Mouse (Mus musculus) c-Kit-positive CD71-positive TER-119-negative erythroid progenitor cells, embryonic 14.5 days (primary cell): ENCODE data around the gene Lekr1.
"Not testable (repeated sequence)": the region's sequence is repeated elsewhere in the genome, so short reads cannot be mapped to it uniquely, and the experiment has no call there.

Source experiments
- DNase-seq: peaks from one replicate; pipeline ENCODE4 v3.0.0-alpha.2; 2013; ENCODE audit warnings: low read depth

Gene Lekr1

GRCm38 (mm10) chr3:65769666-65770065 lies 103.6 kb downstream of the Lekr1 start:
- not testable (repeated sequence) for DNase-seq

DNA sequence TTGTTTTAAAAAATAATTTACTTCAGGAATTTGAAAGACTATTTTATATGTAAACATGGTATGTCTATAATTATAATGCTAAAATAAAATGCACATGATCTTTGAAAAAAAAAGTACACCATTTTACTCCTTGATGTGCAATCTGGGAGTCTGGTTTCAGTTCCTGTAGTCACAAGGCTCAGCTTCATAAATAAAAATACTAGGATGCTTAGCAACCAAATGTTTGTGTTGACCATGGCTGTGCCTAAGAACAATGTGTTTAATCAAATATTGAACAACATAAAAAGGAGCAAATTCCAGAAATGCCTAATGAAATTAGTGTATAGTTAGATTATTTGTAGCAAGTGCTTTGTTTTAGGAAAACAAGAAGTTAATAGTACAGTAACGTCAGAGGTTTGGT lies 107.9 kb downstream of the Lekr1 start:
- no peak for DNase-seq

- DNase-seq, result no peak
These were observed 109.1 kb downstream of the Lekr1 start for GRCm38 (mm10) chr3:65775096-65775495.

GRCm38 (mm10) chr3:65782246-65782645 lies 116.2 kb downstream of the Lekr1 start:
- DNase-seq, result no peak

GRCm38 (mm10) chr3:65790076-65790685 lies 124.2 kb downstream of the Lekr1 start:
- DNase-seq, result no peak

- DNase-seq, result no peak
These were observed 127.5 kb downstream of the Lekr1 start for GRCm38 (mm10) chr3:65793561-65793960.

DNA sequence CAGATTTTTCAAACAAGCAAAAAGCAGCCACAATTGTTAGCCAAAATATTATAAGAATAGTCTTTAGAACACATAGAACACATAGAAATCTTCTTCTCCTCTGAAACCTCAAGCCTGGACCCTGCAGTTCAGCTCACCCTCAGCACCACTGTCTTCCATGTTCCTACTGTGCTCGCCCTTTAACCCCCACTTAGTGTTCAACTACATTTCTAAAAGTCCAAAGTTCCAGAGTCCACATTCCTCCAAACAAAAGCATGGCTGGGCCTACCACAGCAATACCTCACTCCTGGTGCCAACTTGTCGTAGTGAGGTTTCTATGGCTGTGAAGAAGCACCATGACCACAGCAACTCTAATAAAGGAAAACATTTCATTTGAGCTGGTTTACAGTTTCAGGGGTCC lies 128.7 kb downstream of the Lekr1 start:
- no peak for DNase-seq

DNA sequence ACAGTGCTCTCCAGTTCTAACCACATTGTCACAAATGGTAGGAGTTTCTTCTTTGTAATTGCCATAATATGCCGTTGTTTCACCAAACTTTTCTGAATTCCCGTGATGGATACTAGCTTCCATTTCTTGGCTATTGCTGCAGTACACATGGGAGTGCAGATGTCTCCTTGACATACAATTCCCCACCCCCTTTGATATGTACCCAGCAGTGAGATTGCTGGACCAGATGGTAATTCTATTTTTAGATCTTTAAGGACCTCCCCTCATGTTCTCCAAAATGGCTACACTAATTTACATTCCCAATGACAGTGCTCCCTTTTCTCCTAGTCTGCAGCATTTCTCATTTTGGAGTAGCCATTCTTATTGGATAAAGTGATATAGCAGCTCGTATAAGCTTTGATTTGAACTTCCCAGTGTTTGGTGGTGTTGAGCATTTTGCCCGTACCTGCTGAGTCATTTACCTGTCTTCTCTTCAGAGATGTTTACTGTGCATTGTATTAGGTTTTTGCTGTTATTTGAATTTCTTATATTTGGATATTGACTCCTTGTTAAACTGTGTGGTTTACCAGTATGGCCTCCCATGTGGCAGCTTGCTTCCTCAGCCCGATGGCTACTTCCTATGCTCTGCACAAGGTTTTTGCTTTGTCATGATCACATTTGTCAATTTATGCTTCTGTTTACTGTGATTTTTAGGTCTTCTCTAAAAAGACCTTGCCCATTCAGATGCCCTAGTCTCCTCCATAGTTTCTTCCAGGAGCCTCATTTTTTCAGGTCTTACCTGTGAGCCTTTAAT lies 131.5 kb downstream of the Lekr1 start:
- DNase-seq, result no peak

DNA sequence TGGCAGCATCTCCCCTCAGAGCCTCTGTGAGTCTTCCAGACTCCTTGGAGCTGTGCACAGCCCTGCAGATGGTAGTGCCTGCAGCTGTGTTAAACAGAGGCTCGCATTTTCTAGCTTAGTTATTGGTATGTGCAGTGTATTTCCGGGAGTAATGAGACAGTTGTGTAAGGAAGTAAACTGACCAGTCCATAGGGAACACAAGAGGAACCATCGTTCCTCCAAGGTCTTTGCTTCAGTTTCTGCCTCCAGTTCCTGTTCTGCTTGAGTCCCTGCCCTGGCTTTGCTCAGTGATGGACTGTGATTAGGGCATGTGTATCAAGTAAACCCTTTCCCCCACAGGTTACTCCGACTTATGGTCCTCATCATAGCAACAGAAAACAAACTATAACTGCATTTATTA lies 134.9 kb downstream of the Lekr1 start:
- DNase-seq, result no peak

- no peak for DNase-seq
These were observed 136.2 kb downstream of the Lekr1 start for GRCm38 (mm10) chr3:65802185-65802584.

GRCm38 (mm10) chr3:65802868-65803267 lies 136.8 kb downstream of the Lekr1 start:
- no peak for DNase-seq

DNA sequence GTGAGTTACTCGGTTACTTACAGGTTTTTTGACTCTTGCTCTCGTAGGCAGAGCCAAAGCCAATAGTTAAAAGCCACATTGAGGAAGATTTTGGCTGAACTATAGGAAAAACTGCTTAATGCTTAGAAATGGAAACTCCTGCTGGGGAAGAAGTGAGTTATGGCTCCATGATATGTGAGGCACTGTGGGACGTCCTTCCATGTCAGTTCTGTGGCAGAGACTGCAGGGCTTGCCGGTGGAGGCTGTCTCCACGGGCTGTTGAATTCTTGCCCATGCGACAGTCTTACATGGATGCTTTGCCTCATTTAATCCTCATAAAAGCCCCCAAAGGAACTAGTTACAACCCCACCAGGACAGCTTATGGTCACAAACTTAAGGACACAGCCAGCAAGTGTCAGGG lies 148.9 kb downstream of the Lekr1 start:
- DNase-seq, result no peak

DNA sequence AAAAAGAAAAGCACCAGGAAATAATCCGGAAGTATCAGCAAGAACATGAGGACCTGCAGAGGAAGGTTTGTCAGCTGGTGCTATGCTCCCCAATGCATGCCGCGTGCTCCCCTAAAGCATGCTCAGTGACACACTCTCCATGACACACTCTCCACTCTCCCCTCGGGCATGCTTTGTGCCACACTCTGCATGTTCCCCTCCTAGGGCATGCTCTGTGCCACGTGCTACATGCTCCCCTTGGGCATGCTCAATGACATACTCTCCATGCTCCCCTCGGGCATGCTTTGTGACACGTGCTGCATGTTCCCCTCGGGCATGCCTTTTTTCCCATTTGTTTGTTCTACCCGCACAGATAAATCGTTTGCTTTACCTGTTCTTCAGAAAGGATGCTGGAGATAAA lies 150.0 kb downstream of the Lekr1 start:
- DNase-seq, result no peak

DNA sequence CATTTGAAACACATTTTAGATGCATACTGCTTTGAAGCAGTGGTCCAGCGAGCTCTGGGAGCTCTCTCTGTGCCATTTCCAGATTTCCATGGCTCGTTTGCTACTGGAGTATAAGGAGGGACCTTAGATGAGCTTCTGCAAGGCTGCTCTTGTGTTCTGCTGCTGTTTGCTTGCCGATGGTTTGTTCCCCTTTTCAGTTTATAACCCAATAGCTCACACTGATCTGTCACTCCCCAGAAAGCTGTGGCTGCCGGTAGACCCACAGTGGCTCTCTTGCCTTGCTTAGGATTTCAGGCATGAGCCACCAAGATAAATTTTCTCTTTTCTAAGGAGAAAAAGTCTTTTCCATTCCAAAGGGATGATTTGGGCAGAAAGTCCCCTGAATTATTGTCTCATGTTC lies 152.6 kb downstream of the Lekr1 start:
- DNase-seq, result no peak

GRCm38 (mm10) chr3:65819841-65820240 lies 153.8 kb downstream of the Lekr1 start:
- no peak for DNase-seq

DNA sequence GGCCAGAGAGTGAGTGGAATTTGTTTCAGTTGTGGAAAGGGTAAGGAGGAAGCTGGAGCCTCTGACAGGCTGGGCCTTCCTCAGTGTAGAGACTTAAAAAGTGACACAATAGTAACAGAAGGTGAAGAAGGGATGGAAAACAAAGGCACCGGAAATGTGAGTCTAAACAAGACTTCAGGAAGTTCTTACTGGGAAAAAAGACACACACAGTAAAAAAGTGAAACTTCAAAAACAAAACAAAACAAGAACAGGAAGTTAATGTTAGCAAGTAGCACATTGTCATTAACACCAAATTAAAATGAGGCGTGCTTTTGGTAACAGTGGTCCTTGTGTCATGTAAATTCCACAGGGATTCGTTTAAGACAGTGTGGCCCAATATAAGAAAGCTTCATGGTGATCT lies 158.9 kb downstream of the Lekr1 start:
- no peak for DNase-seq

DNA sequence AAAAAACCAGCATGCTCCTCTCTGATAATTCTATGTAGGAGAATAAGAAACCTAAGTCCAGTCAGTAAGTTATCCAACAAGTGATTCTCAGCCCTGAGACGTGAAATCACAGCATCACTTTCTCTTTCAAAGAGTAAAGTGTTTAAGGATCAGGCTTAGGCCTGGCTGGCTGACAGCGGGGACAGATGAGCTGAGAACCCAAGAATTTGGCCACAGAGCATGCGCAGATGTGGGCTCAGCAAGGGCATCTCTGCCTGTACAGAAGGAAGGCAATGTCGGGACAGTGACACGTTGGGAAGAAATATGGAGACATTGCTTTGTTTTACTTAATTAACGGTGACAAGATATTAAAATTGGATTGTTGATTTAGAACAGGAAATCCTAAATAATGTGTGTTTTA lies 160.7 kb downstream of the Lekr1 start:
- no peak for DNase-seq

DNA sequence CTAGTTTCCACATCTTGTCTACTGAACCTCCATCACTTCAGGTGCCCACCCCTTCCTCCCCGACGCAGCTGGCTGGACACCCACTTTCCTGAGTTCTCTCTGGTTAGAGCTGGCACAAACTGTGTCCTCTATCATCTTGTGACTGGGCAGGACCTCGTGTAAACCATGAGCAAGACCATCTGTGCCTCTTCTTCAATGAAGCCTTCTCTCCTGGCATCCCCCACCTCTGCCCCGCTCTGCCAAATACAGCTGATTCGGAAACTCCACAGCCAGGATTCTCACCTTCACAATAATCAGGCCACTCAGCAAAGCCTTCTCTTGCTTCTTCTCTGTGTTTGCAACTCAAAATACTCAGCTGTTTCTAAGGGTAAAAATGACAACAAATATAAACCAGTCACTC lies 161.4 kb downstream of the Lekr1 start:
- DNase-seq, result no peak

DNA sequence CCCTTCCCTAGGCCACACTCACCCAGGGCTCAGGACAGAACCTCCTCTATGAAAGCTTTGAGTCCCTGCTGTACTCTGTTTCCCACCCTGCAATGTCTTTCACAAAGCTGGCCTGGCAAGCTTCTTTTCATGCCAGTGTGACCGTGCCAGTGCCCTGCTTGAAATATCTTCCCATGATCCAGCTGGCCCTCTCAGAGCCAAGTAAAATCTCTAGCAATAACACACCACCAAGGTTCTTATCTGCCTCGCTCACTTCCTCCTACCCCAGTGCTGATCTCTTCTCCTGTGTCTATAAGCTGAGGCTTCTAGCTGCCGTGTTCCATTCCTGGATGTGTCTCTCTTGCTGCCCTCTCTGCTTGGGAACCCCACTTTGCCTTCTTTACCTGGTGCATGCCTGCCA lies 162.0 kb downstream of the Lekr1 start:
- DNase-seq, result no peak

GRCm38 (mm10) chr3:65829230-65829629 lies 163.2 kb downstream of the Lekr1 start:
- DNase-seq, result no peak

GRCm38 (mm10) chr3:65829943-65830483 lies 164.0 kb downstream of the Lekr1 start:
- DNase-seq, result no peak

- no peak for DNase-seq
These were observed 164.8 kb downstream of the Lekr1 start for GRCm38 (mm10) chr3:65830801-65831200.

GRCm38 (mm10) chr3:65832398-65832797 lies 166.4 kb downstream of the Lekr1 start:
- DNase-seq, result no peak

- no peak for DNase-seq
These were observed 170.4 kb downstream of the Lekr1 start for GRCm38 (mm10) chr3:65836435-65836834.
